9 mouse cellular contexts compared by ENCODE assay signal in genomic region chr15:80024331-80025313, GRCm38 (mm10). TPM values are rescaled to one million over a fixed set of nuclear protein-coding genes. Genes with fewer than 3 reads are reported as not detected.
DNase-seq lines count a peak whose midpoint lies in the region; ATAC-seq and TF ChIP-seq lines count a peak whose summit lies in the region.
"Had no signal": no experiment of that assay in that cellular context is flagged by ENCODE, and none has a peak within 500 bp of the region (broad histone marks: within the 10 kb centered on the region; RNA-seq: fewer than 3 reads in every experiment).

No protein-coding gene starts in this region.

- H3K36me3 ChIP-seq in kidney, embryonic 16.5 days (ENCODE audit: insufficient read depth, low read length), result no peaks in the 10 kb centered on the region
- H3K36me3 ChIP-seq in limb, embryonic 14.5 days (ENCODE audit: control insufficient read depth, insufficient read depth, low read length), result no peaks in the 10 kb centered on the region
- no peaks in the 10 kb centered on the region for H3K36me3 ChIP-seq in thymus, adult 2 months (ENCODE audit: control insufficient read depth, insufficient read depth, low read length)
- H3K36me3 ChIP-seq: limb, embryonic 15.5 days had no signal

- no peak overlapping the region for H3K4me2 ChIP-seq in kidney, embryonic 16.5 days (replicated peaks; ENCODE audit: low read depth, low read length)
- H3K4me2 ChIP-seq in limb, embryonic 14.5 days (replicated peaks; ENCODE audit: low read depth, low read length, severe bottlenecking), result no peak overlapping the region
- H3K4me2 ChIP-seq: limb, embryonic 15.5 days had no signal

- peak overlapping the region; percentile 41 for H3K27ac ChIP-seq in kidney, embryonic 16.5 days (ENCODE audit: low read length)
- peak overlapping the region; percentile 51 for H3K27ac ChIP-seq in embryonic fibroblast, embryonic 13.5 days (ENCODE audit: insufficient read depth, low read length)
- no peak overlapping the region for H3K27ac ChIP-seq in limb, embryonic 14.5 days (replicated peaks; ENCODE audit: low read depth, low read length)
- no peak overlapping the region for H3K27ac ChIP-seq in thymus, adult 2 months (ENCODE audit: control insufficient read depth, insufficient read depth, low read length)
- H3K27ac ChIP-seq: limb, embryonic 15.5 days had no signal

- H3K9me3 ChIP-seq in kidney, embryonic 16.5 days (ENCODE audit: low read length), result no peaks in the 10 kb centered on the region
- no peaks in the 10 kb centered on the region for H3K9me3 ChIP-seq in limb, embryonic 14.5 days (ENCODE audit: control insufficient read depth, low read length)
- H3K9me3 ChIP-seq: limb, embryonic 15.5 days had no signal

- no peak overlapping the region for H3K4me3 ChIP-seq in kidney, embryonic 16.5 days (ENCODE audit: low read length)
- H3K4me3 ChIP-seq in embryonic fibroblast, embryonic 13.5 days (ENCODE audit: insufficient read depth, low read length), result no peak overlapping the region
- H3K4me3 ChIP-seq in limb, embryonic 14.5 days (replicated peaks; ENCODE audit: low read length), result no peak overlapping the region
- no peak overlapping the region for H3K4me3 ChIP-seq in thymus, adult 2 months (ENCODE audit: control insufficient read depth, insufficient read depth, low read length)
- H3K4me3 ChIP-seq: limb, embryonic 15.5 days had no signal

- no peaks in the 10 kb centered on the region for H3K27me3 ChIP-seq in kidney, embryonic 16.5 days (ENCODE audit: insufficient read depth, low read length)
- no peaks in the 10 kb centered on the region for H3K27me3 ChIP-seq in limb, embryonic 14.5 days (ENCODE audit: control insufficient read depth, insufficient read depth, low read length)
- no peaks in the 10 kb centered on the region for H3K27me3 ChIP-seq in thymus, adult 2 months (ENCODE audit: control insufficient read depth, insufficient read depth, low read length)
- H3K27me3 ChIP-seq: limb, embryonic 15.5 days had no signal

- peak; percentile 69 for ATAC-seq in kidney, embryonic 16.5 days (ENCODE audit: low FRiP score, low TSS enrichment)
- no peak; the same call in 1 of the 2 replicates for ATAC-seq in limb, embryonic 14.5 days (ENCODE audit: low FRiP score, low read depth)

- no peak for DNase-seq in kidney, postnatal 25 days
- peak; percentile 84 for DNase-seq in NIH3T3 (ENCODE audit: low read depth)
- no peak for DNase-seq in limb, embryonic 14.5 days (ENCODE audit: low spot score)
- no peak for DNase-seq in layer of hippocampus, postnatal 10 days (ENCODE audit: low spot score in 2 of 2)
- no peak for DNase-seq in thymus, adult 2 months
- no peak for DNase-seq in cerebellum, adult 11-12 months

- TF ChIP-seq CTCF in embryonic fibroblast, embryonic 13.5 days (IDR thresholded peaks at IDR 0.05; ENCODE audit: borderline replicate concordance, insufficient read depth, low read length), result no peak
- no peak for TF ChIP-seq CTCF in thymus, adult 2 months (IDR thresholded peaks at IDR 0.05; ENCODE audit: borderline replicate concordance, control insufficient read depth, extremely low read depth, insufficient read depth, low read length, poor library complexity)

- H3K9ac ChIP-seq in kidney, embryonic 16.5 days (replicated peaks; ENCODE audit: low read length), result 0 out of 2 replicates have a peak overlapping the region, but pooled peaks have one; percentile 5
- H3K9ac ChIP-seq in limb, embryonic 14.5 days (ENCODE audit: low read depth, low read length, severe bottlenecking), result 0 out of 2 replicates have a peak overlapping the region, but pooled peaks have one; percentile 4
- H3K9ac ChIP-seq: limb, embryonic 15.5 days had no signal

- TF ChIP-seq POLR2A in embryonic fibroblast, embryonic 13.5 days (IDR thresholded peaks at IDR 0.05; ENCODE audit: low read depth, low read length), result peak; percentile 36; the same call in 1 of the 2 replicates
- no peak for TF ChIP-seq POLR2A in limb, embryonic 14.5 days (IDR thresholded peaks at IDR 0.05; ENCODE audit: borderline replicate concordance, extremely low read depth, insufficient read depth, insufficient read length)
- TF ChIP-seq POLR2A in thymus, adult 2 months (IDR thresholded peaks at IDR 0.05; ENCODE audit: control insufficient read depth, extremely low read depth, insufficient read depth, low read length, poor library complexity), result no peak

- 33% methylated on average over 11 of the region's 11 CpGs for WGBS in kidney, embryonic 16.5 days
- WGBS in limb, embryonic 14.5 days, result 35% methylated on average over 11 of the region's 11 CpGs
- 69% methylated on average over 11 of the region's 11 CpGs for WGBS in thymus, adult 2 months

- H3K4me1 ChIP-seq in kidney, embryonic 16.5 days (ENCODE audit: insufficient read depth, low read length), result peaks cover 32% of the 10 kb centered on the region
- peaks cover 18% of the 10 kb centered on the region for H3K4me1 ChIP-seq in embryonic fibroblast, embryonic 13.5 days (ENCODE audit: control insufficient read depth, insufficient read depth, low read length)
- H3K4me1 ChIP-seq in limb, embryonic 14.5 days (ENCODE audit: control insufficient read depth, insufficient read depth, low read length), result peaks cover 6% of the 10 kb centered on the region; the same call in 1 of the 2 replicates
- H3K4me1 ChIP-seq in thymus, adult 2 months (replicated peaks; ENCODE audit: control insufficient read depth, insufficient read depth, low read length), result peaks cover 39% of the 10 kb centered on the region

RNA-seq across cellular contexts. Expression of gene Pdgfb, which starts 9.8 kb away (rescaled TPM):
- 4.3 and 6.2 TPM in 2 replicates for polyA plus RNA-seq in kidney, embryonic 16.5 days (2015; fragmentation: Nextera tagmentation; extraction: Ambion mirVana)
- polyA plus RNA-seq in embryonic fibroblast, embryonic 13.5 days (2011; ENCODE audit: insufficient read length, low read depth, missing spikeins), result 0.70 and 1.0 TPM in 2 replicates
- 15.4 and 19.9 TPM in 2 replicates for polyA plus RNA-seq in limb, embryonic 14.5 days (2012; rRNA removed)
- polyA plus RNA-seq in limb, embryonic 14.5 days (2014; fragmentation: Nextera tagmentation; extraction: Ambion mirVana), result 4.2 and 5.0 TPM in 2 replicates
- 10 to 100 TPM; 51.3 to 51.6 TPM for total RNA-seq in layer of hippocampus, postnatal 10 days (2021)
- 10.9 and 11.6 TPM in 2 replicates for polyA plus RNA-seq in thymus, adult 2 months (2012; rRNA removed)

RNA-seq across cellular contexts. Expression of gene Cbx7, which starts 53.7 kb away (rescaled TPM):
- polyA plus RNA-seq in kidney, embryonic 16.5 days (2015; fragmentation: Nextera tagmentation; extraction: Ambion mirVana), result 3.3 and 3.9 TPM in 2 replicates
- polyA plus RNA-seq in embryonic fibroblast, embryonic 13.5 days (2011; ENCODE audit: insufficient read length, low read depth, missing spikeins), result 0.90 and 1.4 TPM in 2 replicates
- polyA plus RNA-seq in limb, embryonic 14.5 days (2012; rRNA removed), result 8.5 and 9.3 TPM in 2 replicates
- 2.1 and 2.9 TPM in 2 replicates for polyA plus RNA-seq in limb, embryonic 14.5 days (2014; fragmentation: Nextera tagmentation; extraction: Ambion mirVana)
- 1 to 10 TPM; 7.9 to 9.6 TPM for total RNA-seq in layer of hippocampus, postnatal 10 days (2021)
- 61.9 and 72.6 TPM in 2 replicates for polyA plus RNA-seq in thymus, adult 2 months (2012; rRNA removed)

Comparison
In these comparisons a context has a peak if more than half of its experiments do, and no peak if none do; other contexts are left out.
1. H3K27ac ChIP-seq: peak in kidney, embryonic 16.5 days (single experiment) and embryonic fibroblast, embryonic 13.5 days (single experiment); none in limb, embryonic 14.5 days (single experiment) and thymus, adult 2 months (single experiment).